Mouse (Mus musculus) urinary bladder, adult 18-20 months (tissue): ENCODE data around the gene C2.
A peak's percentile ranks its signal among the peaks of the same experiment; 100 is the strongest.
"Not testable (repeated sequence)": the region's sequence is repeated elsewhere in the genome, so short reads cannot be mapped to it uniquely, and the experiment has no call there.

Source experiments
- DNase-seq, 2 experiments: peaks; one replicate each; pipeline ENCODE4 v3.0.0; 2022; ENCODE audit warnings: low spot score in 2 of 2, mixed read lengths in 2 of 2

Gene C2

GRCm38 (mm10) chr17:34836856-34837221 is 61.2 kb downstream of the C2 start, which contains the start of the genes Stk19 and Dxo:
Stk19 (minus strand) TSS chr17:34836945.
Dxo (plus strand) TSS chr17:34837019.
- peak; percentile 93 for DNase-seq

DNA sequence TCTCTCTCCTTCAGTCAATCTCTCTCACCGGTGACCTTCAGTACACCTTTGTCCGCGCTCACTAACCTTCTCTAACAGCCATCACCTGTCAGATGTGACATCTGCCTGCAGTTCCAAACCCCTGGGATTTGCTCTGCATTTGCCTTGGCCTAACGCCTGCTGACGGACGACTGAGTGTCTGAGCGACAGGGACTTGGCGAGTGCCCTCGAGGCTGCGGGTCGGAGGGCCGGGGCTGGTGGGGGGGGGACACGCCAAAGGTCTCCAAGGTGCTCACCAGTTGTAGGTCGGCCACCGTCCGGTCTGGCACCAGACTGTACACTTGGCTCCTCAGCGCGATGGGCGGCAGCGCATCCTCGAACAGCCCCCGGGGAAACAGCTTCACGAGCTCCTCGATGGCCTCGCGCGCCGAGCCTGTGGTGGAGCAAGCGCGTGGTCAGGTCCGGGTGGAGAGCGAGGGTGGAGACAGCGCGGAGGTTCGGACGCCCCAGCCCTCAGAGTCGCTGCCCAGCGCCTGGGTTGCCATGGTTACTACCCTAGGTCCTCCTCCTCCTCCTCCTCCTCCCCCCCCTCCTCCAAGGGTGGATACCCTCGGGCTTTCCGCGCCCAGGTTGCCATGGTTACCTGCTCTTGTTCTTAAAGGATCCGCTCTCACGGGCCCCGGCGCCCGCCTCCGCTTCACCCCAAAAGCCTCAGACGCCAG is 61.8 kb downstream of the C2 start:
- no peak for DNase-seq

DNA sequence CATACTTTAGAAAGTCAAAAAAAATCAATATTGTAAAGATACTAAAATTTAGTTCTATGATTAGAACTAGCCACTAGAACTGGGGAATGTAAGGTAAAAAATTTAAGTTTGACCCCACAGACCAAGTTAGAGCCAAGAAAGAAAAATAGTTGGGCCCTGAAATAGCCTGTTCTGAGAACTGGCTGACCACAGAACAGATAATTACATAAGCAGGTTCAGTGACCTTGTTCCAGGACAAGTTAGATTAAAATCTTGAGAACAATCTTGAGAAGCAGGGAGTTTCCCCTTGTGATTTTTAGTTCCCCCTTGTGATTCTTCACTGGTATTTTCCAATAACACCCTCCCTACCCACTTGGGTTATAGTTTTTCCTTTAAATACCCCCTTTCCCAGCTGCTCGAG is 67.3 kb downstream of the C2 start:
- DNase-seq: not testable (repeated sequence)

- DNase-seq: no peak
Observed at GRCm38 (mm10) chr17:34814818-34815370, 83.2 kb downstream of the C2 start.

DNA sequence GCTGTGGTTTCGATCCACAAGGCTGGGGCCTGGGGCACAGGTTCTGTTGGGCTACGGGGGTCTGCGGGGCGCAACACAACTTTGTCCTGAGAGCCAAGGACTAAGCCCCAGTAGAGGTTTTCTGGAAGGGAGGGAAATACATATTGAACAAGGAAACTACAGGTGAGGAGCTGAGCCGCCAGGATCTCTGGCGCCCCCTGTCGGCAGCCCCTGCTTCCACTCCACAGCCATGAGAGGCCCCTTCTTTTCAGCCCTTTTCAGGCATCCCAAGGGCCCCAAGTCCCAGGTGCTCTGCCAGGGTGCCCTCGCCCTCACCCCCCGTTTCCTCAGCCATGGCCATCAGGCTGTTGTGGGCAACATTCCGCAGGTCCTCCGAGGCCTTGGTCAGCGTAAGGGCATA is 84.3 kb downstream of the C2 start:
- DNase-seq: peak in 1 of 2 experiments; percentile 41
